Mouse (Mus musculus): Measurements from ENCODE around the gene Pip5kl1. TPM values are rescaled to one million over a fixed set of nuclear protein-coding genes. Genes with fewer than 3 reads are reported as not detected.

Gene Pip5kl1
- polyA plus RNA-seq, 1 experiment from 2014 or later, result not detected

GRCm38 (mm10) chr2:32535501-32535991 lies 39.1 kb upstream of the Pip5kl1 start:
- H3K27me3 ChIP-seq (ENCODE audit: control insufficient read depth, insufficient read depth, low read depth, low read length), result peaks cover 42% of the 10 kb centered on the region
- peak overlapping the region; percentile 85 for H3K27ac ChIP-seq (ENCODE audit: low read length)
- peaks cover 29% of the 10 kb centered on the region for H3K4me1 ChIP-seq (ENCODE audit: control insufficient read depth, low read depth, low read length)
- H3K4me2 ChIP-seq (ENCODE audit: low read depth, low read length), result peak overlapping the region; percentile 99
- H3K36me3 ChIP-seq (ENCODE audit: control insufficient read depth, insufficient read depth), result no peaks in the 10 kb centered on the region
- H3K9me3 ChIP-seq (replicated peaks; ENCODE audit: control insufficient read depth, low read length), result no peaks in the 10 kb centered on the region
- H3K9ac ChIP-seq (ENCODE audit: low read depth, low read length), result peak overlapping the region; percentile 73
- under 1% methylated on average over 49 of the region's 56 CpGs for WGBS (ENCODE audit: insufficient replicate concordance)
- peak; percentile 65 for ATAC-seq (ENCODE audit: low read depth)
- H3K4me3 ChIP-seq (ENCODE audit: low read depth, low read length), result peak overlapping the region; percentile 77

- ATAC-seq (ENCODE audit: low read depth), result no peak
- 2% methylated on average over 14 of the region's 14 CpGs for WGBS (ENCODE audit: insufficient replicate concordance)
- Histone ChIP-seq H3K27me3 (ENCODE audit: control insufficient read depth, insufficient read depth, low read depth, low read length) (peaks cover 42% of the 10 kb centered on the region), H3K9me3 (replicated peaks; ENCODE audit: control insufficient read depth, low read length) (no peaks in the 10 kb centered on the region), H3K9ac (ENCODE audit: low read depth, low read length) (peak overlapping the region; percentile 73), H3K36me3 (ENCODE audit: control insufficient read depth, insufficient read depth) (no peaks in the 10 kb centered on the region), H3K27ac (ENCODE audit: low read length) (peak overlapping the region; percentile 74), H3K4me2 (ENCODE audit: low read depth, low read length) (peak overlapping the region; percentile 99), H3K4me3 (ENCODE audit: low read depth, low read length) (peak overlapping the region; percentile 77), H3K4me1 (ENCODE audit: control insufficient read depth, low read depth, low read length) (peaks cover 29% of the 10 kb centered on the region)
Observed at GRCm38 (mm10) chr2:32536086-32536633, 38.4 kb upstream of the Pip5kl1 start.

GRCm38 (mm10) chr2:32536634-32537359 lies 37.8 kb upstream of the Pip5kl1 start:
- WGBS (ENCODE audit: insufficient replicate concordance), result 3% methylated on average over 11 of the region's 11 CpGs
- no peak for ATAC-seq (ENCODE audit: low read depth)
- H3K27me3 ChIP-seq (ENCODE audit: control insufficient read depth, insufficient read depth, low read depth, low read length), result peaks cover 42% of the 10 kb centered on the region

GRCm38 (mm10) chr2:32537360-32537905 lies 37.2 kb upstream of the Pip5kl1 start:
- 9% methylated on average over 9 of the region's 9 CpGs for WGBS (ENCODE audit: insufficient replicate concordance)
- peak overlapping the region; percentile 77 for H3K4me3 ChIP-seq (ENCODE audit: low read depth, low read length)
- H3K36me3 ChIP-seq (ENCODE audit: control insufficient read depth, insufficient read depth), result no peaks in the 10 kb centered on the region
- H3K4me1 ChIP-seq (ENCODE audit: control insufficient read depth, low read depth, low read length), result peaks cover 29% of the 10 kb centered on the region
- peak overlapping the region; percentile 74 for H3K27ac ChIP-seq (ENCODE audit: low read length)
- ATAC-seq (ENCODE audit: low read depth), result no peak
- no peaks in the 10 kb centered on the region for H3K9me3 ChIP-seq (replicated peaks; ENCODE audit: control insufficient read depth, low read length)
- H3K4me2 ChIP-seq (ENCODE audit: low read depth, low read length), result peak overlapping the region; percentile 99
- peaks cover 42% of the 10 kb centered on the region for H3K27me3 ChIP-seq (ENCODE audit: control insufficient read depth, insufficient read depth, low read depth, low read length)
- H3K9ac ChIP-seq (ENCODE audit: low read depth, low read length), result peak overlapping the region; percentile 17; the same call in 1 of the 2 replicates

More at GRCm38 (mm10) chr2:32536634-32537359, 37.8 kb upstream of the Pip5kl1 start:
- H3K4me3 ChIP-seq (ENCODE audit: low read depth, low read length), result peak overlapping the region; percentile 77
- H3K4me1 ChIP-seq (ENCODE audit: control insufficient read depth, low read depth, low read length), result peaks cover 29% of the 10 kb centered on the region
- H3K27ac ChIP-seq (ENCODE audit: low read length), result peak overlapping the region; percentile 74
- H3K9me3 ChIP-seq (replicated peaks; ENCODE audit: control insufficient read depth, low read length), result no peaks in the 10 kb centered on the region
- H3K36me3 ChIP-seq (ENCODE audit: control insufficient read depth, insufficient read depth), result no peaks in the 10 kb centered on the region
- peak overlapping the region; percentile 73; the same call in 1 of the 2 replicates for H3K9ac ChIP-seq (ENCODE audit: low read depth, low read length)
- peak overlapping the region; percentile 99 for H3K4me2 ChIP-seq (ENCODE audit: low read depth, low read length)

- 83% methylated on average over 5 of the region's 5 CpGs for WGBS (ENCODE audit: insufficient replicate concordance)
- H3K27ac ChIP-seq (ENCODE audit: low read length), result no peak overlapping the region
- no peaks in the 10 kb centered on the region for H3K36me3 ChIP-seq (ENCODE audit: control insufficient read depth, insufficient read depth)
- no peaks in the 10 kb centered on the region for H3K9me3 ChIP-seq (replicated peaks; ENCODE audit: control insufficient read depth, low read length)
- ATAC-seq (ENCODE audit: low read depth), result no peak
- peaks cover 29% of the 10 kb centered on the region for H3K4me1 ChIP-seq (ENCODE audit: control insufficient read depth, low read depth, low read length)
- no peak overlapping the region for H3K9ac ChIP-seq (ENCODE audit: low read depth, low read length)
- H3K4me3 ChIP-seq (ENCODE audit: low read depth, low read length), result no peak overlapping the region
- peaks cover 42% of the 10 kb centered on the region for H3K27me3 ChIP-seq (ENCODE audit: control insufficient read depth, insufficient read depth, low read depth, low read length)
- H3K4me2 ChIP-seq (ENCODE audit: low read depth, low read length), result no peak overlapping the region
Observed at GRCm38 (mm10) chr2:32537941-32538340, 36.7 kb upstream of the Pip5kl1 start.

GRCm38 (mm10) chr2:32538461-32538860 lies 36.1 kb upstream of the Pip5kl1 start:
- H3K9ac ChIP-seq (ENCODE audit: low read depth, low read length), result no peak overlapping the region
- H3K36me3 ChIP-seq (ENCODE audit: control insufficient read depth, insufficient read depth), result no peaks in the 10 kb centered on the region
- no peak for ATAC-seq (ENCODE audit: low read depth)
- peaks cover 29% of the 10 kb centered on the region for H3K4me1 ChIP-seq (ENCODE audit: control insufficient read depth, low read depth, low read length)
- peaks cover 40% of the 10 kb centered on the region for H3K27me3 ChIP-seq (ENCODE audit: control insufficient read depth, insufficient read depth, low read depth, low read length)
- WGBS (ENCODE audit: insufficient replicate concordance), result 56% methylated on average over 4 of the region's 4 CpGs
- no peaks in the 10 kb centered on the region for H3K9me3 ChIP-seq (replicated peaks; ENCODE audit: control insufficient read depth, low read length)
- no peak overlapping the region for H3K4me2 ChIP-seq (ENCODE audit: low read depth, low read length)
- H3K27ac ChIP-seq (ENCODE audit: low read length), result no peak overlapping the region
- H3K4me3 ChIP-seq (ENCODE audit: low read depth, low read length), result no peak overlapping the region

GRCm38 (mm10) chr2:32539452-32539981 lies 35.1 kb upstream of the Pip5kl1 start:
- H3K4me3 ChIP-seq (ENCODE audit: low read depth, low read length), result no peak overlapping the region
- no peaks in the 10 kb centered on the region for H3K36me3 ChIP-seq (ENCODE audit: control insufficient read depth, insufficient read depth)
- WGBS (ENCODE audit: insufficient replicate concordance), result 69% methylated on average over 14 of the region's 14 CpGs
- H3K4me1 ChIP-seq (ENCODE audit: control insufficient read depth, low read depth, low read length), result peaks cover 25% of the 10 kb centered on the region
- no peaks in the 10 kb centered on the region for H3K9me3 ChIP-seq (replicated peaks; ENCODE audit: control insufficient read depth, low read length)
- H3K4me2 ChIP-seq (ENCODE audit: low read depth, low read length), result no peak overlapping the region
- peaks cover 40% of the 10 kb centered on the region for H3K27me3 ChIP-seq (ENCODE audit: control insufficient read depth, insufficient read depth, low read depth, low read length)
- no peak overlapping the region for H3K9ac ChIP-seq (ENCODE audit: low read depth, low read length)
- no peak overlapping the region for H3K27ac ChIP-seq (ENCODE audit: low read length)
- ATAC-seq (ENCODE audit: low read depth), result no peak

GRCm38 (mm10) chr2:32541333-32541908 lies 33.2 kb upstream of the Pip5kl1 start:
- H3K4me2 ChIP-seq (ENCODE audit: low read depth, low read length), result no peak overlapping the region
- peaks cover 14% of the 10 kb centered on the region for H3K4me1 ChIP-seq (ENCODE audit: control insufficient read depth, low read depth, low read length)
- no peak overlapping the region for H3K27ac ChIP-seq (ENCODE audit: low read length)
- 59% methylated on average over 2 of the region's 2 CpGs for WGBS (ENCODE audit: insufficient replicate concordance)
- H3K9ac ChIP-seq (ENCODE audit: low read depth, low read length), result no peak overlapping the region
- ATAC-seq (ENCODE audit: low read depth), result no peak
- H3K4me3 ChIP-seq (ENCODE audit: low read depth, low read length), result no peak overlapping the region
- no peaks in the 10 kb centered on the region for H3K9me3 ChIP-seq (replicated peaks; ENCODE audit: control insufficient read depth, low read length)
- H3K27me3 ChIP-seq (ENCODE audit: control insufficient read depth, insufficient read depth, low read depth, low read length), result peaks cover 27% of the 10 kb centered on the region
- no peaks in the 10 kb centered on the region for H3K36me3 ChIP-seq (ENCODE audit: control insufficient read depth, insufficient read depth)

Data from liver, embryonic 16.5 days (tissue).